Mouse (Mus musculus) G1E (cell line): ENCODE measurements around the gene Mmel1. TPM values are rescaled to one million over a fixed set of nuclear protein-coding genes. Genes with fewer than 3 reads are reported as not detected.

Experiments used
- ATAC-seq: 2 replicates; pipeline ENCODE4 v1.8.0; 2016; ENCODE audit warnings: mild to moderate bottlenecking; ENCODE audit not compliant: insufficient number of reproducible peaks, poor library complexity, low FRiP score, severe bottlenecking; ENCODE audit errors: extremely low read depth
- DNase-seq: peaks from one replicate; pipeline ENCODE4 v3.0.0; 2012; ENCODE audit warnings: low spot score
- H3K27me3 ChIP-seq: 2 replicates; pipeline ENCODE4 v1.6.1; 2012; ENCODE audit warnings: mild to moderate bottlenecking, low read length, inconsistent platforms; ENCODE audit not compliant: insufficient read depth
- H3K36me3 ChIP-seq: replicated peaks from 2 replicates; pipeline ENCODE3; 2012; ENCODE audit warnings: mild to moderate bottlenecking, inconsistent platforms
- H3K4me1 ChIP-seq: 2 replicates; pipeline ENCODE4 v1.6.1; 2012; ENCODE audit warnings: low read depth, low read length, inconsistent platforms, mixed read lengths; ENCODE audit not compliant: insufficient read depth
- H3K4me3 ChIP-seq: 2 replicates; pipeline ENCODE4 v1.5.1; 2012; ENCODE audit warnings: low read depth, mild to moderate bottlenecking, inconsistent platforms, low read length, moderate library complexity, mixed read lengths
- H3K9me3 ChIP-seq: replicated peaks from 2 replicates; pipeline ENCODE4 v1.6.1; 2012; ENCODE audit warnings: inconsistent platforms
- CTCF ChIP-seq: IDR thresholded peaks from 2 replicates; pipeline ENCODE4 v1.5.1; 2012; ENCODE audit warnings: low read depth, low read length, inconsistent platforms, mixed read lengths
- GATA1 ChIP-seq: IDR thresholded peaks from 2 replicates; pipeline ENCODE4 v1.6.1; 2012; ENCODE audit warnings: borderline replicate concordance, low read length, inconsistent platforms, mixed read lengths
- GATA2 ChIP-seq: IDR thresholded peaks from 2 replicates; pipeline ENCODE4 v1.6.1; 2012; ENCODE audit warnings: low read depth, low read length, inconsistent platforms, borderline replicate concordance
- POLR2AphosphoS5 ChIP-seq: IDR thresholded peaks from 2 replicates; pipeline ENCODE4 v1.6.1; 2012; ENCODE audit warnings: low read depth, low read length, inconsistent platforms; ENCODE audit not compliant: insufficient replicate concordance
- TAL1 ChIP-seq: conservative IDR thresholded peaks from 2 replicates; pipeline ENCODE4 v1.6.1; 2012; ENCODE audit warnings: low read depth, low read length, inconsistent platforms, mixed read lengths
- polyA plus RNA-seq: library from polyadenylated mRNA; stranded (reverse); fragments of >175 nt; gene quantifications from 2 replicates; pipeline ENCODE4 v1.2.3, GENCODE M21; 2012
- total RNA-seq, 2 experiments: library from RNA; stranded (forward) in 1 of 2; stranded (reverse) in 1 of 2; fragments of 200-1000 nt in 1 of 2; fragments of >200 nt in 1 of 2; fragmentation: Nextera tagmentation in 1 of 2; gene quantifications; 2 replicates each; pipeline ENCODE4 v1.2.3; 2014 to 2017

Mmel1 gene
- total and polyA plus RNA-seq, 3 experiments = 0.03 to 0.22 TPM; not detected in 1

GRCm38 (mm10) chr4:154937746-154938145 lies 68.4 kb downstream of the Mmel1 start:
- Histone ChIP-seq H3K4me1 (peaks cover 28% of the 10 kb centered on the region), H3K9me3 (no peaks in the 10 kb centered on the region), H3K4me3 (no peak overlapping the region), H3K36me3 (no peaks in the 10 kb centered on the region), H3K27me3 (peaks cover 12% of the 10 kb centered on the region)
- no peak for TF ChIP-seq POLR2AphosphoS5
- no peak for TF ChIP-seq GATA2
- TF ChIP-seq GATA1 = no peak
- no peak for TF ChIP-seq CTCF
- no peak for TF ChIP-seq TAL1
- ATAC-seq = no peak
- DNase-seq = no peak

- no peak overlapping the region for H3K4me3 ChIP-seq
- peaks cover 41% of the 10 kb centered on the region for H3K4me1 ChIP-seq
- peaks cover 7% of the 10 kb centered on the region for H3K27me3 ChIP-seq
- H3K9me3 ChIP-seq = no peaks in the 10 kb centered on the region
- TF ChIP-seq GATA2 (no peak), TAL1 (no peak), POLR2AphosphoS5 (no peak), CTCF (no peak), GATA1 (no peak)
- H3K36me3 ChIP-seq = no peaks in the 10 kb centered on the region
- ATAC-seq (no peak), DNase-seq (no peak)
These were observed 70.8 kb downstream of the Mmel1 start for GRCm38 (mm10) chr4:154940156-154940555.

- no peak for TF ChIP-seq POLR2AphosphoS5
- no peak for TF ChIP-seq GATA2
- no peak for TF ChIP-seq CTCF
- no peaks in the 10 kb centered on the region for H3K36me3 ChIP-seq
- DNase-seq (no peak), ATAC-seq (no peak)
- H3K9me3 ChIP-seq = no peaks in the 10 kb centered on the region
- no peak overlapping the region for H3K4me3 ChIP-seq
- H3K4me1 ChIP-seq = peaks cover 46% of the 10 kb centered on the region
- peaks cover 23% of the 10 kb centered on the region for H3K27me3 ChIP-seq
These were observed 72.4 kb downstream of the Mmel1 start for GRCm38 (mm10) chr4:154941831-154942230.

- Histone ChIP-seq H3K4me3 (no peak overlapping the region), H3K36me3 (no peaks in the 10 kb centered on the region), H3K27me3 (peaks cover 25% of the 10 kb centered on the region), H3K4me1 (peaks cover 46% of the 10 kb centered on the region), H3K9me3 (no peaks in the 10 kb centered on the region)
- ATAC-seq = peak; percentile 23; the same call in 1 of the 2 replicates
- no peak for DNase-seq
- TF ChIP-seq GATA1 (no peak), TAL1 (no peak), GATA2 (no peak)
These were observed 73.4 kb downstream of the Mmel1 start for GRCm38 (mm10) chr4:154942632-154943322.

- Histone ChIP-seq H3K4me3 (no peak overlapping the region), H3K36me3 (no peaks in the 10 kb centered on the region), H3K4me1 (peaks cover 49% of the 10 kb centered on the region), H3K9me3 (no peaks in the 10 kb centered on the region), H3K27me3 (peaks cover 29% of the 10 kb centered on the region)
- no peak for DNase-seq
- ATAC-seq = no peak
- no peak for TF ChIP-seq TAL1
- no peak for TF ChIP-seq GATA1
- peak; percentile 91; the same call in 1 of the 2 replicates for TF ChIP-seq POLR2AphosphoS5
These were observed 74.1 kb downstream of the Mmel1 start for GRCm38 (mm10) chr4:154943323-154944039.

- H3K27me3 ChIP-seq = peaks cover 35% of the 10 kb centered on the region
- H3K9me3 ChIP-seq = no peaks in the 10 kb centered on the region
- no peaks in the 10 kb centered on the region for H3K36me3 ChIP-seq
- ATAC-seq (peak; percentile 88), DNase-seq (peak; percentile 76)
- no peak for TF ChIP-seq GATA2
- peak; percentile 96 for TF ChIP-seq CTCF
- peaks cover 50% of the 10 kb centered on the region for H3K4me1 ChIP-seq
- H3K4me3 ChIP-seq = no peak overlapping the region
These were observed 74.8 kb downstream of the Mmel1 start for GRCm38 (mm10) chr4:154944121-154944590.

Other genes starting within 250 kb of the Mmel1 start
- not detected in 2 replicates for gene Prdm16, start 232.7 kb upstream of the Mmel1 start, total RNA-seq (2014; fragmentation: Nextera tagmentation)
- gene Prdm16, start 232.7 kb upstream of the Mmel1 start, total RNA-seq (2017) = under 0.01 and 0.41 TPM in 2 replicates
- gene Prdm16, start 232.7 kb upstream of the Mmel1 start, polyA plus RNA-seq = not detected in 2 replicates
- gene Actrt2, start 201.7 kb upstream of the Mmel1 start, total RNA-seq (2014; fragmentation: Nextera tagmentation) = not detected in 2 replicates
- gene Actrt2, start 201.7 kb upstream of the Mmel1 start, total RNA-seq (2017) = not detected in 2 replicates
- gene Actrt2, start 201.7 kb upstream of the Mmel1 start, polyA plus RNA-seq = not detected in 2 replicates
- gene Ttc34, start 32.1 kb upstream of the Mmel1 start, total RNA-seq (2014; fragmentation: Nextera tagmentation) = not detected in 2 replicates
- gene Ttc34, start 32.1 kb upstream of the Mmel1 start, total RNA-seq (2017) = 0.05 TPM in 1 of 2 replicates, not detected in the other
- not detected in 2 replicates for gene Ttc34, start 32.1 kb upstream of the Mmel1 start, polyA plus RNA-seq
- gene Fam213b, start 29.6 kb downstream of the Mmel1 start, total RNA-seq (2014; fragmentation: Nextera tagmentation) = not detected in 2 replicates
- gene Fam213b, start 29.6 kb downstream of the Mmel1 start, total RNA-seq (2017) = not detected in 2 replicates
- not detected in 2 replicates for gene Fam213b, start 29.6 kb downstream of the Mmel1 start, polyA plus RNA-seq
- gene Tnfrsf14, start 59.0 kb downstream of the Mmel1 start, total RNA-seq (2014; fragmentation: Nextera tagmentation) = 45.1 and 131 TPM in 2 replicates
- gene Tnfrsf14, start 59.0 kb downstream of the Mmel1 start, total RNA-seq (2017) = 23.9 and 27.7 TPM in 2 replicates
- gene Tnfrsf14, start 59.0 kb downstream of the Mmel1 start, polyA plus RNA-seq = 3.5 and 7.2 TPM in 2 replicates
- not detected in 2 replicates for gene Hes5, start 91.3 kb downstream of the Mmel1 start, total RNA-seq (2014; fragmentation: Nextera tagmentation)
- not detected in 2 replicates for gene Hes5, start 91.3 kb downstream of the Mmel1 start, total RNA-seq (2017)
- gene Hes5, start 91.3 kb downstream of the Mmel1 start, polyA plus RNA-seq = not detected in 2 replicates
- gene Pank4, start 94.5 kb downstream of the Mmel1 start, total RNA-seq (2014; fragmentation: Nextera tagmentation) = 33.4 and 39.3 TPM in 2 replicates
- gene Pank4, start 94.5 kb downstream of the Mmel1 start, total RNA-seq (2017) = 41.6 and 45.2 TPM in 2 replicates
- gene Pank4, start 94.5 kb downstream of the Mmel1 start, polyA plus RNA-seq = 30.0 and 34.2 TPM in 2 replicates
- gene Plch2, start 187.2 kb downstream of the Mmel1 start, total RNA-seq (2014; fragmentation: Nextera tagmentation) = 1.5 TPM in 2 replicates
- 0.22 and 0.35 TPM in 2 replicates for gene Plch2, start 187.2 kb downstream of the Mmel1 start, total RNA-seq (2017)
- gene Plch2, start 187.2 kb downstream of the Mmel1 start, polyA plus RNA-seq = 0.54 and 0.61 TPM in 2 replicates
- gene Pex10, start 197.4 kb downstream of the Mmel1 start, total RNA-seq (2014; fragmentation: Nextera tagmentation) = 15.9 and 21.1 TPM in 2 replicates
- 23.2 and 23.4 TPM in 2 replicates for gene Pex10, start 197.4 kb downstream of the Mmel1 start, total RNA-seq (2017)
- 30.3 and 40.2 TPM in 2 replicates for gene Pex10, start 197.4 kb downstream of the Mmel1 start, polyA plus RNA-seq
- gene Rer1, start 216.8 kb downstream of the Mmel1 start, total RNA-seq (2014; fragmentation: Nextera tagmentation) = 209 TPM in 2 replicates
- gene Rer1, start 216.8 kb downstream of the Mmel1 start, total RNA-seq (2017) = 212 and 216 TPM in 2 replicates
- gene Rer1, start 216.8 kb downstream of the Mmel1 start, polyA plus RNA-seq = 123 and 125 TPM in 2 replicates
- 2.3 and 4.2 TPM in 2 replicates for gene Morn1, start 217.0 kb downstream of the Mmel1 start, total RNA-seq (2014; fragmentation: Nextera tagmentation)
- 5.3 and 7.2 TPM in 2 replicates for gene Morn1, start 217.0 kb downstream of the Mmel1 start, total RNA-seq (2017)
- gene Morn1, start 217.0 kb downstream of the Mmel1 start, polyA plus RNA-seq = 1.8 and 2.9 TPM in 2 replicates